8 mouse cellular contexts compared by ENCODE assay signal in the genomic region with DNA sequence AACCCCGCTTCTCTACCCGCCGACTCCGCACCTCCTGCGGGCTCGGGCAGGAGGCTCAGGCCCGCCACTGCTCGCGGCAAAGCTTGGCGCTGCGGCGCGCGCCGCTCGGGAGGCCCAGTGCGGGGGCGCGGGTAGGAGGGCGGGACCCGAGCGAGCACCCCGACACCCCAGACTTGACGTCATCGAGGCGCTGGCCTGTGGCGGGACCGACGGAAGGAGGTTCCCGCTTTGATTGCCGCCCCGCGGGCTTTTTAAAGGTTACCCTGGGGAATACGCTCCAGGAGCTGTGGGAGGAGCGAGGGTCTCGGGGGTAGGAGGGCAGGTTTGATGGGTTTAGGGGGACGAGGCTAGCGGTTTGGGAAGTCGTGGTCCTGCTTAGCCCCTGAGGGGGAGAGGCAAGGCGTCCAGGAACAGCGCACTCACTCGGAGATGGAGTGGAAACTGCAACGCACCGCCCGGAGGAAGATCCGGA. TPM values are rescaled to one million over a fixed set of nuclear protein-coding genes. Genes with fewer than 3 reads are reported as not detected.
DNase-seq lines count a peak whose midpoint lies in the region; ATAC-seq lines count a peak whose summit lies in the region.

Cdc20b (plus strand) TSS at position 162 of the 472 bp plus-strand sequence.

- H3K36me3 ChIP-seq in forebrain, embryonic 13.5 days (ENCODE audit: poor library complexity, severe bottlenecking): no peaks in the 10 kb centered on the region

- H3K27me3 ChIP-seq in forebrain, embryonic 13.5 days: peaks cover 44% of the 10 kb centered on the region

- DNase-seq in MN1 (ENCODE audit: low spot score): peak; percentile 41
- peak; percentile 65 for DNase-seq in c-Kit-positive CD71-positive TER-119-negative erythroid progenitor cells, embryonic 14.5 days (ENCODE audit: low read depth)
- DNase-seq in left cerebral cortex, postnatal 4 days: peak; percentile 40
- DNase-seq in right cerebral cortex, postnatal 14 days: peak; percentile 44
- peak; percentile 51 to 66 for DNase-seq in urinary bladder, postnatal 4 days (ENCODE audit: low spot score in 2 of 2)

- peak within 1 kb of the TSS; percentile 97 for H3K4me2 ChIP-seq in forebrain, embryonic 13.5 days

- H3K9ac ChIP-seq in forebrain, embryonic 13.5 days: peak within 1 kb of the TSS; percentile 70

- intact Hi-C loops in left cerebral cortex, postnatal 4 days (cut with DNase I): loop anchor here (5.0 to 10.0 kb wide), 2 partner anchors 50 to 358 kb away; partner anchors contain the start of gene Ccno

- peak within 1 kb of the TSS; percentile 55 for H3K4me3 ChIP-seq in forebrain, embryonic 13.5 days

- H3K9me3 ChIP-seq in forebrain, embryonic 13.5 days (replicated peaks): no peaks in the 10 kb centered on the region

- H3K4me1 ChIP-seq in forebrain, embryonic 13.5 days: peaks cover 24% of the 10 kb centered on the region

- no peak within 1 kb of the TSS for H3K27ac ChIP-seq in forebrain, embryonic 13.5 days

- peak; percentile 40; the same call in 1 of the 2 replicates for ATAC-seq in forebrain, embryonic 13.5 days
- peak; percentile 33 to 47; a peak in 3 of 4 replicates for ATAC-seq in hematopoietic stem cell, adult 5-6 weeks (replicated peaks in 1 of 2; ENCODE audit: insufficient read depth in 1 of 2, low FRiP score in 2 of 2, low TSS enrichment in 1 of 2, low read depth in 1 of 2, poor library complexity in 2 of 2, severe bottlenecking in 2 of 2)
- peak; percentile 73 for ATAC-seq in megakaryocyte-erythroid progenitor cell, adult 5-6 weeks (replicated peaks; ENCODE audit: low FRiP score, low TSS enrichment, poor library complexity, severe bottlenecking)

- WGBS in forebrain, embryonic 13.5 days: under 1% methylated on average over 46 of the region's 46 CpGs

RNA-seq across cellular contexts. Expression of gene Cdc20b, which starts in this region (rescaled TPM):
- polyA plus RNA-seq in forebrain, embryonic 13.5 days (2015; fragmentation: Nextera tagmentation; extraction: Ambion mirVana): 0.63 and 0.92 TPM in 2 replicates
- total RNA-seq in hematopoietic stem cell, adult 5-6 weeks (2017): not detected in 2 replicates
- 1 to 10 TPM in 1 of 2 experiments, under 1 TPM in 1; 0.83 to 1.0 TPM for total RNA-seq in left cerebral cortex, postnatal 4 days (2021)
- total RNA-seq in megakaryocyte-erythroid progenitor cell, adult 5-6 weeks (2014; fragmentation: Nextera tagmentation): not detected in 2 replicates
- not detected in 2 replicates for total RNA-seq in megakaryocyte-erythroid progenitor cell, adult 5-6 weeks (2017)

Comparison
In these comparisons a context has a peak if more than half of its experiments do, and no peak if none do; other contexts are left out.
1. Peak in ATAC-seq, H3K4me3 ChIP-seq, H3K9ac ChIP-seq and H3K4me2 ChIP-seq in forebrain, embryonic 13.5 days; RNA of the gene not detected or under 1 TPM.
2. Peak in ATAC-seq in hematopoietic stem cell, adult 5-6 weeks; RNA of the gene not detected or under 1 TPM.
3. Peak in ATAC-seq in megakaryocyte-erythroid progenitor cell, adult 5-6 weeks; RNA of the gene not detected or under 1 TPM.